Mouse (Mus musculus) liver, postnatal 0 days (tissue): Measurements from ENCODE around the gene Uvrag.

Source experiments
- CTCF ChIP-seq: sonication (generic); IDR thresholded peaks from 2 replicates; pipeline ENCODE4 v1.5.1; 2016; ENCODE audit warnings: antibody characterized with exemption, low read depth
- EP300 ChIP-seq: IDR thresholded peaks from 2 replicates; pipeline ENCODE4 v1.6.1; 2016; ENCODE audit warnings: antibody characterized with exemption, low read depth, mild to moderate bottlenecking

DNA sequence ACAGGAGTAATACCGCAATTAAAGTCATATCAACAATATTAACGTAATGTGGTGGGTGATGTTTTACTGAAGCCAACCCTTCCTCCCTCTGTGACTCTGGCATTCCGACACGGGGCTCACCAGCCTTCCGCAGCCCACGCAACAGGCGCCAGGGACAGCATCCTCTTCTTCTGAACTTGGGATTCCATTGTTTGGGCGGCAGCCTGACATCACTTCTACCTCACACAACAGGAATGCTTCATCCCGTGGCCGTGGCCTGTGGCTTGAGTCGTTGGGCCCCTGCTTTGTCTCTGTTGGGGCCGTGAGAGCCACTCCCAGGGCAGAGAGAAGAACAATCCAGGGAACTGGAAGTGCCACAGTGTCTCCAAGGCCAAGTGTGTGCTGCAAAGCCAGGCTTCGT, 264.8 kb downstream of the Uvrag start:
- TF ChIP-seq CTCF (no peak), EP300 (no peak)
